In the genomic region with DNA sequence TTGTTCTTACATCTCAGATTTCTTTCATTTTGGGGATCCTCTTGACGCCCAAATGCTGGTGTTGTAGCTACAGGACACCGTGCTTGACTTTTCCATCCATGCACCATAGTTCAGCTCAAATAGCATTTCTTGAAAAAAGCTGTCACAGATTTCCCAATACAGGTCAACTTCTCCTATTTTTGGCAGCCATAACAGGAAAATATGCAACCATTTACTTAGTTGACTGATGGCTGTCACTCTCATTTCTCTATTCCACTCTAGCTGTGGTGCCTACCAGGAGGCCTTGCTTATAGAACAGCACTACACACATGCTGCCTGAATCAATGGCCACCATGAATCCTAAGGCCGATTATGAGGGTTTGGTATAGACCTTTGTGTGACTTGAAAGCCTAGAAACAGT, we compare ENCODE assay signal across 13 mouse cellular contexts.
"Had no signal": no experiment of that assay in that cellular context is flagged by ENCODE, and none has a peak within 500 bp of the region (broad histone marks: within the 10 kb centered on the region; RNA-seq: fewer than 3 reads in every experiment).

No protein-coding gene starts in this region.

- DNase-seq: kidney, adult 11 months; kidney, adult 9 months; kidney, postnatal 4 days; left cerebral cortex, postnatal 4 days; liver, embryonic 13.5 days; lung, adult 18-20 months; thymus, adult 18-20 months; thymus, postnatal 14 days had no signal

- H3K27me3 ChIP-seq: limb, embryonic 13.5 days; liver, embryonic 13.5 days had no signal

- H3K36me3 ChIP-seq: limb, embryonic 13.5 days; liver, embryonic 13.5 days; midbrain, embryonic 10.5 days had no signal

- H3K9ac ChIP-seq: limb, embryonic 13.5 days; liver, embryonic 13.5 days had no signal

- H3K4me1 ChIP-seq: liver, embryonic 13.5 days had no signal

- H3K4me3 ChIP-seq: limb, embryonic 13.5 days; liver, embryonic 13.5 days; midbrain, embryonic 10.5 days had no signal

- H3K4me2 ChIP-seq: limb, embryonic 13.5 days; liver, embryonic 13.5 days had no signal

- H3K9me3 ChIP-seq: limb, embryonic 13.5 days; liver, embryonic 13.5 days; midbrain, embryonic 10.5 days had no signal

- H3K27ac ChIP-seq: kidney, postnatal 0 days; limb, embryonic 13.5 days; liver, embryonic 13.5 days; midbrain, embryonic 10.5 days; stomach, postnatal 0 days had no signal

- ATAC-seq: midbrain, embryonic 16.5 days had no signal
